Mouse (Mus musculus): ENCODE results near the gene Poldip2.

- TF ChIP-seq FLI1 (IDR thresholded peaks at IDR 0.05; ENCODE audit: low read length), result no peak
- no peak for TF ChIP-seq GATA1 (IDR thresholded peaks at IDR 0.05; ENCODE audit: borderline replicate concordance, low read length)
These were observed 40.5 kb upstream of the Poldip2 start for GRCm38 (mm10) chr11:78471326-78472103.

All from megakaryocyte, embryonic 14.5 days (primary cell).